In the genomic region with DNA sequence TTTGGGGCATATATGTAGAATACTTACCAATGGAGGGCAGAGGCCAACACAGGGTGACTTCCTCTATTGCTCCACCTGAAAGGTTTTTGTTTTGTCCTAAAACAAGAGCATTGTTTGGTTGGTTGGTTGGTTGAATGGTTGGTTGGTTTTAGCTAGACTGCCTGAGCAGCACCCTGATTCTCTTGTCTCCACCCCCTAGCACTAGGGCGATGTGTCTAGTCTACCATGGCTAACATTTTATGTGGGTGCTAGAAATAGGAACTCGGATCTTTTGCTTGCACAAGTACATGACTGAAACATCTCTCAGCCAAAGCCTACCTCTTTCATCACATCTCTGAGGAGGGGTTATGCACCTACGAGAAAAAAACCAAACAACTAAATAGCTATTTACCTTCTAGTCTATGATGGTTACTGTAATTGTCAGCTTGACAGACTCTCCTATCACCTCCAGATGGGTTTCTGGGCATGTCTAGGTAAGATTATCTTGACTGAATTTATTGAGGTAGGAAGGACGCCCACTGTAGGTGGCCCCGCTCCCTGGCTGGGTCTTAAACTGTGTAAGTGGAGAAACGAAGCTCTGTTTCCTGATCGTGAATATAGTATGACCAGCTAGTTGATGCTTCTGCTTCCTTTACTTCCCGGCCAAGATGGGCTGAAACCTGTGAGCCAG, we compare ENCODE assay signal across 19 mouse cellular contexts.
A peak's percentile ranks its signal among the peaks of the same experiment; 100 is the strongest.
DNase-seq lines count a peak whose midpoint lies in the region; ATAC-seq lines count a peak whose summit lies in the region.
"Had no signal": no experiment of that assay in that cellular context is flagged by ENCODE, and none has a peak within 500 bp of the region (broad histone marks: within the 10 kb centered on the region; RNA-seq: fewer than 3 reads in every experiment).

No protein-coding gene starts in this region.

- no peaks in the 10 kb centered on the region for H3K9me3 ChIP-seq in liver, embryonic 13.5 days (replicated peaks)
- H3K9me3 ChIP-seq: forebrain, embryonic 10.5 days; heart, embryonic 12.5 days; hindbrain, embryonic 10.5 days; intestine, embryonic 15.5 days had no signal

- H3K4me2 ChIP-seq in liver, embryonic 13.5 days = peak overlapping the region; percentile 47
- H3K4me2 ChIP-seq: heart, embryonic 12.5 days; intestine, embryonic 15.5 days; midbrain, embryonic 11.5 days had no signal

- ATAC-seq in CD4-positive, CD25-positive, alpha-beta regulatory T cell, adult 4 months = peak; percentile 12
- peak; percentile 7; the same call in 1 of the 2 replicates for ATAC-seq in common myeloid progenitor, adult 5-6 weeks (replicated peaks; ENCODE audit: low read depth, poor library complexity, severe bottlenecking)
- ATAC-seq in liver, embryonic 13.5 days (ENCODE audit: low read depth) = peak; percentile 58
- ATAC-seq in monocyte, adult 5-6 weeks (replicated peaks; ENCODE audit: insufficient number of reproducible peaks, low FRiP score, low TSS enrichment, poor library complexity, severe bottlenecking) = peak; percentile 74
- ATAC-seq: activated CD4-positive, CD25-positive, alpha-beta regulatory T cell, adult 4 months; intestine, embryonic 15.5 days had no signal

- intact Hi-C loops in heart, postnatal 10 days (cut with DNase I) = loop anchor here (2.0 kb wide), 1 partner anchor 15 kb away; no protein-coding TSS in a partner anchor

- H3K4me3 ChIP-seq in liver, embryonic 13.5 days (replicated peaks) = peak overlapping the region; percentile 10; the same call in 1 of the 2 replicates
- H3K4me3 ChIP-seq: forebrain, embryonic 10.5 days; heart, embryonic 12.5 days; hindbrain, embryonic 10.5 days; intestine, embryonic 15.5 days had no signal

- peaks cover 78% of the 10 kb centered on the region for H3K4me1 ChIP-seq in liver, embryonic 13.5 days (replicated peaks)
- H3K4me1 ChIP-seq: forebrain, embryonic 10.5 days; intestine, embryonic 15.5 days had no signal

- no peaks in the 10 kb centered on the region for H3K27me3 ChIP-seq in liver, embryonic 13.5 days
- H3K27me3 ChIP-seq: heart, embryonic 12.5 days; intestine, embryonic 15.5 days had no signal

- peaks cover 7% of the 10 kb centered on the region; the same call in 1 of the 2 replicates for H3K36me3 ChIP-seq in liver, embryonic 13.5 days

- DNase-seq in liver, embryonic 13.5 days = no peak
- DNase-seq in heart, postnatal 4 days = no peak
- DNase-seq in kidney, postnatal 14 days = no peak
- no peak for DNase-seq in heart, postnatal 10 days
- DNase-seq: adrenal gland, postnatal 36 days; cerebellum, postnatal 36 days; gastrocnemius, postnatal 36 days; lung, postnatal 10 days; right cerebral cortex, postnatal 25 days; thymus, postnatal 4 days had no signal

- WGBS in liver, embryonic 13.5 days (ENCODE audit: insufficient replicate concordance) = 49% methylated on average over 8 of the region's 8 CpGs

- H3K9ac ChIP-seq in liver, embryonic 13.5 days = peak overlapping the region; percentile 36
- H3K9ac ChIP-seq: heart, embryonic 12.5 days; intestine, embryonic 15.5 days had no signal

- peak overlapping the region; percentile 81 for H3K27ac ChIP-seq in liver, embryonic 13.5 days
- H3K27ac ChIP-seq: forebrain, embryonic 10.5 days; hindbrain, embryonic 10.5 days; intestine, embryonic 15.5 days had no signal

Comparison
In these comparisons a context has a peak if more than half of its experiments do, and no peak if none do; other contexts are left out.
1. ATAC-seq: peak in every context shown above with its lines; median percentile 74 in monocyte, adult 5-6 weeks; 58 in liver, embryonic 13.5 days; 12 in CD4-positive, CD25-positive, alpha-beta regulatory T cell, adult 4 months; 7 in common myeloid progenitor, adult 5-6 weeks.